Mouse (Mus musculus) G1E-ER4 (cell line): ENCODE measurements around the gene Mef2d. TPM values are rescaled to one million over a fixed set of nuclear protein-coding genes. Genes with fewer than 3 reads are reported as not detected.

Experiments used
- GATA1 ChIP-seq: IDR thresholded peaks from one replicate; pipeline ENCODE4 v1.8.0; 2012; ENCODE audit warnings: low read length, inconsistent platforms
- polyA plus RNA-seq: library from polyadenylated mRNA; stranded (reverse); fragments of >175 nt; gene quantifications from 2 replicates; pipeline ENCODE4 v1.2.3, GENCODE M21; 2012

The Mef2d gene
- polyA plus RNA-seq, 1 experiment: 168 TPM

GRCm38 (mm10) chr3:88206500-88206899, 64.3 kb downstream of the Mef2d start:
- no peak for TF ChIP-seq GATA1

- TF ChIP-seq GATA1: no peak
Measured at GRCm38 (mm10) chr3:88206901-88207371, 64.8 kb downstream of the Mef2d start.

GRCm38 (mm10) chr3:88207451-88208100, 65.4 kb downstream of the Mef2d start:
- TF ChIP-seq GATA1: no peak

- TF ChIP-seq GATA1: no peak
Measured at GRCm38 (mm10) chr3:88208226-88208720, 66.1 kb downstream of the Mef2d start.

- TF ChIP-seq GATA1: no peak
Measured at GRCm38 (mm10) chr3:88209306-88209705, 67.1 kb downstream of the Mef2d start.

GRCm38 (mm10) chr3:88210121-88210520, 67.9 kb downstream of the Mef2d start:
- TF ChIP-seq GATA1: no peak

- TF ChIP-seq GATA1: no peak
Measured at GRCm38 (mm10) chr3:88210918-88211317, 68.7 kb downstream of the Mef2d start.

GRCm38 (mm10) chr3:88212356-88212755, 70.2 kb downstream of the Mef2d start:
- TF ChIP-seq GATA1: no peak

- TF ChIP-seq GATA1: no peak
Measured at GRCm38 (mm10) chr3:88213019-88213418, 70.8 kb downstream of the Mef2d start.

- no peak for TF ChIP-seq GATA1
Measured at GRCm38 (mm10) chr3:88214197-88214938, 72.2 kb downstream of the Mef2d start.

GRCm38 (mm10) chr3:88214971-88215552, 72.9 kb downstream of the Mef2d start:
- no peak for TF ChIP-seq GATA1

- TF ChIP-seq GATA1: no peak
Measured at GRCm38 (mm10) chr3:88215553-88216004, 73.4 kb downstream of the Mef2d start.

GRCm38 (mm10) chr3:88216116-88216515, 73.9 kb downstream of the Mef2d start:
- TF ChIP-seq GATA1: no peak

GRCm38 (mm10) chr3:88216534-88217326, 74.6 kb downstream of the Mef2d start:
- no peak for TF ChIP-seq GATA1

- no peak for TF ChIP-seq GATA1
Measured at GRCm38 (mm10) chr3:88217679-88218078, 75.5 kb downstream of the Mef2d start.
